Mouse (Mus musculus) gastrocnemius, adult 18-20 months (tissue): ENCODE measurements around the gene Zc3h13. TPM values are rescaled to one million over a fixed set of nuclear protein-coding genes. Genes with fewer than 3 reads are reported as not detected.
A peak's percentile ranks its signal among the peaks of the same experiment; 100 is the strongest.

Experiments used
- DNase-seq: peaks from one replicate; pipeline ENCODE4 v3.0.0; 2021; ENCODE audit warnings: low spot score
- long read RNA-seq, 2 experiments: library from polyadenylated mRNA; stranded (forward); transcript quantifications; one replicate each; pipeline ENCODE4 v2.0.0; 2021
- total RNA-seq, 2 experiments: library from RNA; stranded (reverse); gene quantifications; 2 replicates each; pipeline ENCODE4 v1.2.3; 2021

The Zc3h13 gene
- total RNA-seq: 10 to 100 TPM; 13.4 to 15.2 TPM
- long read RNA-seq, experiment 1, full-length matches to known transcripts: 2 of 4 reads
- long read RNA-seq, experiment 1, partial matches to known transcripts: 0 of 4 reads
- long read RNA-seq, experiment 1, other reads (novel, unspliced or antisense): 2 of 4 reads
- long read RNA-seq, experiment 2, full-length matches to known transcripts: 3 of 5 reads
- long read RNA-seq, experiment 2, partial matches to known transcripts: 1 of 5 reads
- long read RNA-seq, experiment 2, other reads (novel, unspliced or antisense): 1 of 5 reads

DNA sequence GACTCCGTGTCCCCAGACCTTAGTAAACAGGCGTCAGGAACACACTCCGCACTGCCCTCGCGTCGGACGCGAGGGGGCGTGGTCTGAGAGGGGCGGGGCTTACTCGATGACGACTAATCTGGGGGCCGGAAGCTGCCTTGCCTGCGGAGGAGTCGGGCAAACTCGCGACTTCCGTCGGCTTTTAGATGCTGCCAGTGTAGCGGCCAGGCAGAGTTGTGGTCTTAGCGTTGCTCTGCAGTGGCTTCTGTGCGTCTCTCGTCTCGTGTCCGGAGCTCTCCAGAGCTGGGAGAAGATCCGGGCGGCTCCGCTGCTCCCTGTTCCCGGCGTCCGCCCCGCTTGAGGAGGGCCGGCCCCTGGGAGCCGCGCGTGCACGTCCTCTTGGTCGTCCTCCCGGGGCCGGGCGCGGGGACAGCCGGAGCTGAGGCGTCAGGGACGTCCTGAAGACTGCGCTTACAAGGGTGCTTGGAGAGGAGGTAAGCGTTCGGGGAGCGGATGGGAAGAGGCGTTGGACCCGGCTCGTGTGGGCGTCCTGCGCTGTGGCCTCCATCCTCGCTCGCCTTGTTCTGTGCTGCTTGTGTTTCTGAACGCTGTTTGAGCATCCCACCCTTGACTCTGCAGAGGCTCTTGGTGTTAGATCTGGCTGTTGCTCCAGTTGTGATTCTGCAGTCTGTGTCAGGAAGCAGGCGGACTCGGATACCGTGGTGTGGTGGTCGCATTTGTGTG, at the start of gene Zc3h13:
Gene Zc3h13, plus strand, starts transcription at position 181 of the 723 bp plus-strand sequence.
- DNase-seq: peak; percentile 98

- DNase-seq: no peak
Measured at GRCm38 (mm10) chr14:75235552-75235951, 48.6 kb upstream of the Zc3h13 start.

DNA sequence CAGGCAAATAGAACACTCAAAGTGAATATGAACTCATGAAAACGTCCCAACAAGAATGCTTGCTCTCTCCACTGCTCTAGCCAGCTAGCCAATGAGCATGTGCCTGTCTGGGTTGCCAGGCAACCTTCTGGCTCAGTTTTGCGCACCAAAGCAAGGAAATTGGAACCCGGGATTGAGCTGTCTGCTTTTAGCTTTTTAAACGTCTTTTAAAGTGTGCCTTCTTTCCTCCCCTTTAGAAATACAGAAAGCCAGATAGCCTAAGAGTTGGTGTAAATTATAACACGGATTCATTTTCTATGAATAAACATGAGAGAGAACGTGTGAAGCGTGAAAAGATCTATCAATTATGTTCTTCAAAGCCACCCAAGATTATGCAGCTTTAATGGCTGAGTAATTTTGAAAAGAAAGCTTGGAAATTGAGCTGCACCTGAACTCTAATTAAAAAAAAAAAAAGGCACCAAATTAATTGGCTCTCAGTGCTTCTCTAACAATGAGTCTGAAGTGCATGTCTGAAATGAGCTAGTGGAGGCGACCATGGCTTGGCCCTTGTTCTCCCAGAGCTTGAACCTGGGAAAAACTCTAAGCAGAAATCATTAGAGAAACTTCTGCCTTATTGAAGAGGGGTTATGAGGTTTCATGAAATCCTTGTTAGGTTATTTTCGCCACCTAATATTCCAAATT, 48.1 kb upstream of the Zc3h13 start:
- DNase-seq: no peak

DNA sequence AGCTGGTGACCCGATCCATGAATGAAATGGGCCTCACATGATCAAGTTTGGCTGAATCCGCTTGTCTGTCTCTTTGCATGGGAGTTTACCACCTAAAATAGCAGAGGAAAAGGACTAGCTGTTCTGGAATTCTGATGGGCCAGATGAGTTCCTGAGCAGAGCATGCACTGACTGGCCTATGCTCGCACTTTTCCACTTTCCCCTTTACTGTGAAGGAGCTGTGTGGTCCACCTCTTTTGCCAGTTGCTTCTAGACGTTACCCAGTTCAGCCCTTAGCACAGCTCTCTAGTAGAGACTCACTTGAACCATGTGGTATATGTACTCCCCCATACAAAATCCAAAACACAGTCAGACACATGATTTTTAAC, 47.6 kb upstream of the Zc3h13 start:
- no peak for DNase-seq

DNA sequence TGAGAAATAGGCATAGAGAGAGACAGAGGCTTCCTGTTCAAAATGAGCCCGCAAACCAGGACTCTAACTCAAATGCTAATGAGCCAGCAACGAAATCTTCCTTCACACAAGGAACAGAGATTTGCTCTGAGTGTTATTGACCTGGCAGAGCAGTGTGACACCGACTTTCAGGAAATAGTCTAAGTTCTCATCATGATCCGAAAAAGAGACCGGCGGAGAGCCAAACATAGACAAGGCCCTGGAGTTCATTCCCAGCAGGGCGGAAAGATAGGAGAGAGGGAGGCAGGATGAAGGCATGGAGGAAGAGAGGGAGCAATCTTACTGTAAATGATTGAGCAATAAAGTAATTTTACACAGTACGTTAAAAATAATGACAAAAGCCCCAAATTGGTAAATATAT, 47.1 kb upstream of the Zc3h13 start:
- no peak for DNase-seq

DNA sequence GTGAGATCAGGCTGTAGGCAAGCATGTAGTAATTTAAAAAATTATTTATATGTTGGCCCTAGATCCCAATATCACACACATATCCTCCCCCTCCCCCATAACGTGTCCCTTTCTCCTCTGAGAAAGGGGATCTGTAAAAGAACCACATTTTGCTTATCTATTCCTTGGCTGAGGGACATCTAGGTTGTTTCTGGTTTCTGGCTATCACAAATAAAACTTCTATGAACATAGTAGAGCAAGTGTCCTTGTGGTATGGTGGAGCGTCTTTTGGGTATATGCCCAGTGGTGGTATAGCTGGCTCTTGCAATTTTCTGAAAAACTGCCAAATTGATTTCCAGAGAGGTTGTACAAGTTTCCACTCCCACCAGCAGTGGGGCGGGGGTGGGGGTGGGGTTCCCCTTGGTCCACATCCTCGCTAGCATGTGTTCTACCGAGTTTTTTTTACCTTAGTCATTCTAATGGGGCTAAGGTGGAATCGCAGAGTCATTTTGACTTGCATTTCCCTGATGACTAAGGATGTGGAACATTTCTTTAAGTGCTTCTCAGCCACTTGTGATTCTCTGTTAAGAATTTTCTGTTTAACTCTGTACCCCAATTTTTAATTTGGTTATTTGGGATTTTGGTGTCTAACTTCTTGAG, 46.0 kb upstream of the Zc3h13 start:
- no peak for DNase-seq

DNA sequence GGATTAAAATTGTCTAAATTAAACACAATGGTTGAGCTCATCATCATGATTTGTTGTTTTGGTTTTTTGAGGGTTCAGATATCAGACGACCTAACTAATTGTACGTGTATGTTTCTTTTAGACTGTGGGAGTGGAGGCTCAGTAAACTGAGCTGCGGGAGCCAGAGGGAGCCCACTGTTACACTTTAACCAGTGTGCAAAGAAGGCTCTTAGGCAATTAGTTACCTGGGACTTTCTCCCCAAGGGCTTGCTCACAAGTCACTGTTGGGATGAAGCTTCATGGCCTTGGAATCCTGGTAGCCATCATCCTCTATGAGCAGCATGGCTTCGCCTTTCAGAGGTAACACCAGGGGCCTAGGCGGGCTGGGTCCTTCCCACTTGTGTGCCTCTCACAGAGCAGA, 42.1 kb upstream of the Zc3h13 start, which contains the start of gene Cpb2:
Gene Cpb2, plus strand, starts transcription at position 201 of the 400 bp plus-strand sequence.
- no peak for DNase-seq

GRCm38 (mm10) chr14:75246024-75247000, 37.9 kb upstream of the Zc3h13 start:
- no peak for DNase-seq

DNA sequence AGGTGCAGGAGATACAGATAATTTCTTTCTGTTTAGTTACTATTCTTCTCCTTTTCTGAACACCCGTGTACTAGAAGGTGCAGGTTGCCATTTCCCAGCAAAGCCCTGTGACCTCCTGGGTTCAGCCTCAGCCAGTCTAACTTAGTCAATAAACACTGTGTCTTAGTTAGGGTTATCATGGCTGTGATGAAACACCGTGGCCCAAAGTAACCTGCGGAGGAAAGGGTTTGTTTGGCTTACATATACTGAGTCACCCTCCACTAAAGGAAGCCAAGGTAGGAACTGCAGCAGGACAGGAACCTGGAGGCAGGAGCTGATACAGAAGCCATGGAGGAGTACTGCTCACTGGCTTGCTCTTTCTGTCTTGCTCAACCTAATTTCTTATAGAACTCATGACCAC, 33.7 kb upstream of the Zc3h13 start:
- DNase-seq: no peak

DNA sequence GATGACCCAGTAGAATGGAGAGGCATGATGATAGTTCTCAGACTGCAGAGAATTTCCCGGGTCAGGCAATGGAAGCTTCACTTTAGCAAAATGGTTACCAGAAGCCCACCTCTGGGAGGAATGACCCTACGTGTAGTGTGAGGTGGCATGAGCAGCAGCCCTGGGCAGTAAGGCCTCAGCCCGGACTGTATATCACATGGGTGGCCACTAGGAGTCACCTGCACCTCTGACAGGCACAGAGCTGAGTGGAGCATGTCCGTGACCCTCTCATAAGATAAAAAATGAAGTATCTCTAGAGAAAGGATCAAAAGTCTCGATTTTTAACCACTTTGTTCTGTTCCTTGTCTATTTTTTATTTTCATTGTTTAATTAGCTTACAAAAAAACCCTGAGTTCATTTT, 27.7 kb upstream of the Zc3h13 start:
- no peak for DNase-seq

GRCm38 (mm10) chr14:75269531-75269930, 14.6 kb upstream of the Zc3h13 start:
- no peak for DNase-seq

GRCm38 (mm10) chr14:75279716-75280115, 4.5 kb upstream of the Zc3h13 start:
- DNase-seq: no peak

DNA sequence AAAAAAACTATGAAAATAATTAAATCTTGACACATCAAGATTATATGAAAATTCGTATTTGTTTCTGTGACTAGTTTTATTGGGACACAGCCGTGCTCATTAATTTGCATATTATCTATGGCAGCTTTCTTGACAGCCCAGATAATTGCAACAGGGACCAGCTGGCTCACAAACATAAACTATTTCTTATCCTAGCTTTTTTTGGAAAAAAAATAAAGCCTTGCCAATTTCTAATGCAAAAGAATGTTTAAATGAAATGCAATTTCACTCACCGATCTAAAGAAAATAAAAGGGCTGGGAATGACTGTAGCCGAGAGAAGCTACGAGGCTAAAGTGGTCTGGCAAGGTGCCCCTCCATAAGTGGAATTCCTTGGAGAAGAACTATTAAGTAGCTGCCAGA, 3.8 kb upstream of the Zc3h13 start:
- no peak for DNase-seq

- no peak for DNase-seq
Measured at GRCm38 (mm10) chr14:75283609-75284192, 472 bp upstream of the Zc3h13 start.

DNA sequence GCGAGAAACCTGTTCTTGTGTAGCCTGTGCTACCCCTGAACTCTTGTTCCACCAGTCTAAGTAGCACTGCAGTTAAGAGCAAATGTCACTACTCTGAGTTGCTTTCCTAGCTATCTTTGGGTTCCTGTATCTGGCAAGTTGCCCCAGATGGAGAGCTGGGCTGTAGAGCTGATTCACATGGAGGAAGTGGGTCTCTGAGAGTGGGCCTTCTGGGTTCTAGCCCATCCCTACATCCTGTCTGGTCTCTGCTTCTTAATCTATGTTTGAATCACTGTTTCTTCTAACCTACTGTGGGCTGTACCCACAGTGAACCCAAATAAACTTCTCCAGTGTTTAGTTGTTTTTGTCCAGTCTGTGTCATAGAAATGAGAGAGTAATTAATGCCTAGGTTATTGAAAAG, 16.9 kb downstream of the Zc3h13 start:
- DNase-seq: no peak

GRCm38 (mm10) chr14:75303807-75304206, 19.6 kb downstream of the Zc3h13 start:
- no peak for DNase-seq

GRCm38 (mm10) chr14:75307855-75308254, 23.7 kb downstream of the Zc3h13 start:
- no peak for DNase-seq

DNA sequence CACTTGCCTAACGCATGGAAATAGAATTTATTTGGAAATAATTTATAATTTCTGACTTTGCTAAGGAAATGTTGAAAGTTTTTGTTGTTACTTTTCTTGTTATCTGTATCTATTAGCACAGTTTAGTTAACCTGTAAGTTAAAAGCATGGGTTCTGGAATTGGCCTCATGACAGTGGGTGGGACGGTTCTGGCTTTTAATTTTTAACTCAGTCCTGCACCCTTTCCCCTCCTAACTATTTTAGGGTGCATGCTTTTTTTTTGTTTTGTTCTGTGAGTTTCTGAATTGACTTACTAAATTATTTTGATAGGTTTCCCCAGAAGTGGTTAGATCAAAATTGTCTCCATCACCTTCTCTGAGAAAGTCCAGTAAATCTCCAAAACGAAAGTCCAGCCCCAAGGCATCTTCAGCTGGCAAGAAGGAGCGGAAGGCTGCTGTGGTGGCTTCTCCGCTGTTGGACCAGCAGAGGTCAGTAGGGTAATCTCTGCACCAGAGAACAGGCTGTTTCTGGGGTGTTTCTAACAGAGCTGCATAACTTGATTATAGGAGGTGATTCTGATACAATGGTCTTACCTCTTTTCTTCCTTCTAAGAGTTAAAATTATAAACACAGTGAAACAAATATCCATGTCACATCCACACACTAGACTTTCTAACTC, 25.3 kb downstream of the Zc3h13 start:
- no peak for DNase-seq

GRCm38 (mm10) chr14:75314484-75314883, 30.3 kb downstream of the Zc3h13 start:
- no peak for DNase-seq

DNA sequence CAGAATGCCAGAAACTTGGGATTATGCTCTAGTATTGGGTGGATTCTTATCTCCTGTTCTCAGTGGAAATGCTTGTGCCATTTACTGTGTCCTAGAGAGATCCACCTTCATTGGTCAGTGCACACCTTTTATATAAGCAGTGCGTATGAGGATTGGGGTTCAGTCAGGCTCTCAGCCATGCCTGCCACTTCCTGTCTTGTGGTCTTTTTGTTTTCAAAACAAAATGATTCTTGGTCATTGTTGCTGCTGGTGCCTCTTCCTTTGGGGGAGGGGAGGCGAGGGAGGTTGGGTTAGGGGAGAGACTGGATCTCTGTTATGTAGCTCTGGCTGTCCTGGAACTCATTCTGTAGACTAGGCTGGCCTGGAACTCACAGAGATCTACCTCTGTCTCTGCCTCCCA, 34.6 kb downstream of the Zc3h13 start:
- DNase-seq: no peak
